Mouse (Mus musculus) 3134 (cell line): ENCODE measurements around the gene Commd3.

Experiments
- DNase-seq: peaks from one replicate; pipeline ENCODE4 v3.0.0-alpha.2; 2011; ENCODE audit warnings: low spot score; ENCODE audit not compliant: insufficient read length; ENCODE audit errors: extremely low read depth

Commd3 gene

DNA sequence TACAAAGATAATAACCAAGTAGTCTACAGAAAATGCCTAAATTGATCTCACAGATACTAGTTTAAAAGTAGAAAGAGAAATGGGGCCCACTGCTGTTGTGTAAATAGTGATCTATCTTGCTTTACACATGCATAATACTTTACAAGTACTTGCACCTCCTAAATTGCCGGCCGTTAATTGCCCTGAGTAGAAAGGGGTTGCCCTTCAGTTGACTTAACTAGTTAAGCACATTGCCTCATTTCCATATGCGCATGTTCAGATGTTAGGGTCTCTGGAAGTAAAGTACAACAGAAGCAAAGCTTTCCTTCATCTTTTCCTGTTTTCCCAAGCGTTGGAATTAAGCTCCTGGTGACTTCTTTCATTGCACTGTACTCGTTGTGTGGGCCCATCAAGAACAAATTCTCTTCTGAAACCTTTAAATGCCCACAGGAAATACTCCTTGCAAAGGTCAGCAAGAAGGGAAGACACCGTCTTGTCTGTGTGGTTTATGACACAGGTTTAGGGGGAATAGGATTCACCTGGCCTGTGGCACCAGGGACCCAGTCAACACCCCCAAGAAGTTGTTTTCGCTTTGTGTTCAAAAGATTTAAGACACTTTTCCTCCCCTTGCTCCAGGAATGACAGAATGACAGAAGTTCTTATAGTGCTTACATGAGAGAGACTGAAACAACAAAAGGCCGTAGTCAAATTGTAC lies 14.8 kb downstream of the Commd3 start:
- DNase-seq = no peak

DNA sequence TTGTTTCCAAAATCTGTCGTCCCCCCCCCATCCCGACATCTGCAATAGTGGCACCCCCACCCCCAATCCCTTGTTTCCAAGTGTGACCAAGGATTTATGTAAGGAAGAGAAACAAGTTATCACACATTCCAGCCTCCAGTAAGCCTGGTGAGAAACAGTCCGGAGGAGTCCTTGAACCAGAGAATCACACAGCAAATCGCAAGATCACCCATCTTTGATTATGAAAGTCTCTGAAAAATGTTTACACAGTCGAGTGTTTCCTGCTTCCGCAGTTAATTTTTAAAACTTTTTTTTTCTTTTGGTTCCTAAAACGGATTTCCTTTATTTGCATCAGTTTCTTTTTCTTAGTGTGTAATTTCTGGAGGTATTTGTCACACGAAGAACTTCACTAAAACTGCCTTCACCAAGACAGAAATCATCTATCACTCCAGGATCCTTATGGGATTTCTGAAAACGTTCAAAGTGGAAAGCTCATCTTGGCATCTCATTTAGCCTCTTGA lies 15.5 kb downstream of the Commd3 start:
- DNase-seq = no peak

DNA sequence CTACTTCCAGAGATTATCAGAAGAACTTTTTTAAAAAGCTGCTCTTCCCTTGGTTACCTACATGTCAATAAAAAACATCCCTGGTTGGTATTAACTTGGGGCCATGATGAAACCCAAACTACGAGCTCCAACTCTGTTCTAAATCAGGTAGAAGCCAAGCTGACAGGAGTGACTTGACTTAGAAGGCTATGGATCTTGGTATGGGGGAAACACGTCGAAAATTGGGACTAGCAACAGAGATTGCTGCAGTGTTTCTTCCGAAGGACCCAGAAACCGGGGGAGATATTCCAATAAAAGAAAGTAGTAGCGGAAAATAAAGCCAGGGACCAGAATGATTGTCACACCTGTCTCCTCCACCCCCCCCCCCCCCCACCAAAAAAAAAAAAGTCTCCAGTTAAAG lies 16.1 kb downstream of the Commd3 start:
- no peak for DNase-seq

DNA sequence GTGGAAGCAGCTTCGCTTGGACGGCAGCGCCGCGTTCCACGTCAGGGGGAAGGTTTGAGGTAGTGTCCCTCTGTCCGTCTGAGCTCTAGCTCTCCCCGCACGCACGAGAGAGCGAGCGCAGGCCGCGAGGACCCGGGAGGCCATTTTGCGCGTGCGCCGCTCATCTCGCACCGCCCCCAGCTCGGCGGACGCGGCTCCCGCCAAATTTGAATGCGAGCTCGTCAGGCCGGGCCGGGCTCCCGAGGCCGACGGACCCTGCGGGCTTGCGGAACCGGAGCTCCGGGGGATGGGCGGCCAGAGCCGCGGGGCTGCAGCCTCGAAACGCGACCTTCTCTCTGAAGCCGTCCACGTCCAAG lies 16.5 kb downstream of the Commd3 start:
- DNase-seq = peak; percentile 16

- peak; percentile 21 for DNase-seq
Measured at GRCm38 (mm10) chr2:18689064-18689921, 17.1 kb downstream of the Commd3 start.

- peak; percentile 64 for DNase-seq
Measured at GRCm38 (mm10) chr2:18690055-18690691, 18.0 kb downstream of the Commd3 start.

DNA sequence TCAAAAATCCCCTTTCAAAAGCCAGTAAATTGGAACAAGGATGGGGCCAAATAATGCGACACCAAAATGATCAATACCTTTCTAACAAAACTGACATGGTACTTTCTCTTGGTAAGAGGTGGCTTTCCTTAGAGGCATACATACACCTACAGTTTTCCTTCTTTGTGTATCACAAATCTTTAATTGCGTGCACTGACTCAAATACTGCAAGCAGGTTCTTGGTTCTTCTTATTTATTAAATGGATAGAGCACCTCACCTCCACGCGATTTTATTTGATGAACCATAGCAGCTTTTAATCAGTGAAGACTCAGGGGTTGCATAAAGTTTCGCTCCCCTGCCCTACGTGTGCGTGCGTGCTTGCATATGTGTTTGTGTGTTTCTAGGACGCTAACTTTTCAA lies 18.6 kb downstream of the Commd3 start:
- no peak for DNase-seq

DNA sequence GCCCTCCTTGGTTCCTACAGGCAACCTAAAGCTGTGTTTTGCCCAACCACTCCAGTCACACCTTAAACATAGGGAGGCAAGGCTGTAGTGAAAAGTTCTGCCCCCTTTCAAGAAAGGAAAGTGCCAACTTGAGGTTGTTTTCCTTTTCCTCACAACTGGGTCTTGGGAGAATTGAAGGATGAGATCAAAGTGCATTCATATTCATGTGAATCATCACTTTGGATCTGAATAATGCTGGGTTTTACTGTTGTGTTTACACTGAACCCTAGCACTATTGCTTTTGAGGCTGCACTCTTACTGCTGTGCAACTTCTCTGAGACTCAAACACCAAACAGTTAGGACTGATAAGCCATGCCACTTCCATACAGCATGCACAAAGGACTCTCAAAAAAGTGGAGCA lies 19.8 kb downstream of the Commd3 start:
- DNase-seq = no peak

DNA sequence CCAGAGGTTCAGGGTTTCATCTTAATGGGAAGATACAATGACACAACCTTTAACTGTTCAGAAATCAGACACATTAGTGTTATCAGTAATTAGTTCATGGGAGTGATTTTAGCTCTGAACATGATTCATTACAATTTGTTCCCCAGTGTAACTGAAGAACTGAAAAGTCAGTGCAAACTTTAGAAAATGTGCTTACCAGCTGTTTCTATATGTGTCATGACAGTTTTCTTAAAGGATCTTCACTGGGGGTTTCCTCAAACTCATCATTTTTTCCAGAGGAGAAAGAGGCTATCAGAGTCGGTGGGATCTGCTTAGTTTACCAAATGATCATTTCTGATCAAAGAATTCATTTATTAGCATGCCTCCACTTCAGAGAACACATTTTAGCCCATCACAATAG lies 20.4 kb downstream of the Commd3 start:
- DNase-seq = no peak

DNA sequence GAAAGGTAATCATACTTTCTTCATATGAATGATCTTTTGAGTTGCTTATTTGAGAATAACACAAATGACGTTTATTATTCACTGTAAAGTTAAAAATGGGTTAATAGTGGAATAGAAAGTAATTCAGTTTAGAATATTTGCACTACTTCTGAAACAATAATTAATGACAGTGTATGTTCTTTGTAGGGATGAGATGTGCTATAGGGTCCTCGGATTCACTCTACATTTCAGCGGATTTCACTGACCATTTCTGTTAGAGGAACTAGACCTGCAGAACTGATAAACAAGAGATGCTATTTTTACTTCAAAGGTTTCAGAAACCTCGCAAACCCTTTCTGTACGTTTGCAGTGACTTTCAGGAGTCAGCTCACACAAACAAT lies 21.3 kb downstream of the Commd3 start:
- no peak for DNase-seq

DNA sequence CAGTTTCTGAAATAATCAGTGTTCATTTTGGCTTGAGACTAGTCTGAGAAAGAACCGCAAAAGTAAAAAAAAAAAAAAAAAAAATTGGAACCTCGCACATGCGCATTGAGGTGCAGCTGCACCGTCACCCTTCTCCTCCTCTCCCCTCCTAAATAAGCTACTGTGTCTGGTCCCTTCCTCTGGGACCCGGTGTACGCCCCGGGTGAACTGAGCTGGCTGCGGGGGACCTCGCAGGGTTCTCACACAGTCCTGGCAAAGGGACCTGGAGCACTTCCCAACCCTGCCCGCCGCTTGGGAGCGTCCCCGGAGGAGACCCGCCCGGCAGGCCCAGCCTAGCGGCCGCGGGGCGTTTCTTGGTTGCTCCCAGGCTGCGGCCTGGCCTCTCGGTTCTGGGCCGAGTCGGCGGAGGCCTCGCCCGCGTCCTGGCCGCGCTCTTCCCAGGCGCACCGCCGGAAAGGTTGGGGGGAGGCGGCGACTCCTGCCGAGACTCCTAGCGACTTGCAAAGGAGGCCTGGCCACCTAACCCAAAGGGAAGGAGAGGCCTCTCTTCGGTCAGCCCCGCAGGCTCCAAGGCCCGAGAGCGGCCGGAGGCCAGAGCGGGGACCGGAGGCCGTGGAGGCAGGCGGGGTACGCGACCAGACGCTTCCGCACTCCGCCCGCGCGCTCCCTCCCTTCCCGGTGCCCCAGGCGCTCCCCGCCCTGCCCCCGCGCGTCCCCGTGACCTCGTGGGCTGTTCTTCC lies 21.9 kb downstream of the Commd3 start, which contains the start of gene Spag6:
Gene Spag6, plus strand, starts transcription at position 162 of the 740 bp plus-strand sequence.
- peak; percentile 93 for DNase-seq

- no peak for DNase-seq
Measured at GRCm38 (mm10) chr2:18694611-18694950, 22.4 kb downstream of the Commd3 start.

DNA sequence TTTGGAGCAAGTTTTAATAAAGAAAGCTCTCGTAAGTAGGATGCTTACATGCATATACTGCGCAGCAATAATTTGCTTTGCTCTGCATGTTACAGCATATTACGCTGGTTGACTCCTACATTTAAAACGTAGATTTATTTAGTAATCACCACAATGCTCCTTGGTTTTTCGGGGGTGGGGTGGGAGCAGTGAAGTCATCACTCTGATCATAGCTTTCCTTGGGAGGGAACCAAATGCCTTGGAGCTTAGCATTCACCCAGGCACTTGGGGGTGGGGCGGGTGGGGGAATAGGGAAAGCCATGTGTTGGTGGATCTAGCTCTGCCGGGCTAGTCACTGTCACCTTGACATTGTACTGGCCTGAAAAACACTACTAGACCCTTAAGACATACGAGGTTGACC lies 23.0 kb downstream of the Commd3 start:
- no peak for DNase-seq

DNA sequence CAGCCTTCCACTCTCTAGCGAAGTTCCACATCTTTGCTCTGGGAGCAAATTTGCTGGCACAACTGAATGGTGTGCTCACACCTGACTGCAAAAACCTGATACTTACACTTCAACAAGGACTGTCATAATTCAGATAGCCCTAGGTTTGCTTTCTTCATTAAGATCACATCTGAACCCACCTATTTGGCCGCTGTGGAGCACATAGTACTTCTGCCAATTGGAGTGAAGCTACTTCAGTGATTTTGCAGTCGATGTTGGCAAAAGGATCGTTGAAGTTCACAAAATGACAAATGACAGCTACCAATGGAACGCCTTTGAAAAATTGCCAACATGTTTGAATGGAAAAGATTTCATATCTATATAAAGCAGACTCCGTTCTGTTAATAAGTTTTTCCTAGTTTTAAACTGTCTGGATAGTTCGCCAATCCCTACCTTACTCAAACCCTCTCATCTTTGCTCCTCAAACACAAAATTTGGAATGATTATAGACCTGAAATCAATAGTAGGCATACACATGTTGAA lies 23.5 kb downstream of the Commd3 start:
- DNase-seq = no peak

GRCm38 (mm10) chr2:18697591-18698244 lies 25.5 kb downstream of the Commd3 start:
- no peak for DNase-seq

DNA sequence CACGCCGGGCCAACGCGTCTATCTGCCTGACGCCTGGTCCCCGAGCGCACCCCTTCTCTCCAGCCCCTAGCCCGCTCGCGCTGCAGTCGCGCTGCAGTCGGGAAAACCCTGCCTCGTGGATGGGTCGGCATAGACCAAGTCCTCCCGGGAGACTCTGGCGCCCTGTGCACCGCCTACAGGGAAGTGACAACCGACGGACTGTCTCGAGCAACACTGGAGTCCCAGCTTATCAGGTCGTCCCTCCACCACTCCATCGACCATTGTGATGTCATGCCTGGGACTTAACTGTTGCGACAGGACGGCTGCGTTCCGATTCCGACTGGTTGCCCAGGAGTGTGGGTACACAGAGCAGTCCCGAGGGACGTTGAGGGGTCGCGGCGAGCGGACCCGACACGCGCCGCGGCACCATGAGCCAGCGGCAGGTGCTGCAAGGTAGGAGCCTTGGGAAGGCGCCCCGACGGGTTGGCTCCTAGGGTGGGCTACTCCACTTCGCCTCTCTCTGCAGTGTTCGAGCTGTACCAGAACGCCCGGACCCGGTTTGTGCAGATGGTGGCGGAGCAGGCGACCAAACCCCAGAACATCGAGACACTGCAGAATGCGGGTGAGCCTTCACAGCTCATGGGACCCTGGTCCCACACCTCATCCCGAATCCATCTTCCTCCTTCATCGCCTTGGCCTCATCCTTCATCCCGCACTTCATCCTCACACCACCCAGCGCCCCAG lies 26.6 kb downstream of the Commd3 start:
- DNase-seq = peak; percentile 7

- no peak for DNase-seq
Measured at GRCm38 (mm10) chr2:18699401-18699990, 27.3 kb downstream of the Commd3 start.

- DNase-seq = no peak
Measured at GRCm38 (mm10) chr2:18710356-18710755, 38.2 kb downstream of the Commd3 start.

- peak; percentile 39 for DNase-seq
Measured at GRCm38 (mm10) chr2:18713071-18713470, 40.9 kb downstream of the Commd3 start.
